In the genomic region with DNA sequence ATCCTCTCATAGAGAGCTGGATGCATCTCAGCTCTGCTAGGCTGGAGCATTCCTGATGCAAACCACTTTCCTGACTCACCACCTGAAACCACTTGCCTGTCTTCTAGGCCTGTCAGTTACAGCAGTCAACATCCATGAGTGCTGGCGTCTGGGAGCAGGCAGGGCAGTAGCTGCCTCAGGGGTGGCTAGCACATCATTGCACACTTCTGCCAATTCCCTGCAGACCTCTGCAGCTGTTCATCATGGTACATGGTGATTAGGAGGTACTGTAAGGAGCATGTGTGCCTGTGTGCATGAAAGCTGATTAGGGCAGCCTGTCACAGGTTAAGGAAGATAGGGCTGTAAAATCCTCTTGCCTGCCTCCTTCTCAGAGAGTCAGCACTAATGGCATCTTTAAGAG, we compare ENCODE assay signal across 10 mouse cellular contexts.
DNase-seq lines count a peak whose midpoint lies in the region; ATAC-seq lines count a peak whose summit lies in the region.
"Had no signal": no experiment of that assay in that cellular context is flagged by ENCODE, and none has a peak within 500 bp of the region (broad histone marks: within the 10 kb centered on the region; RNA-seq: fewer than 3 reads in every experiment).

No protein-coding gene starts in this region.

- no peak overlapping the region for H3K27ac ChIP-seq in neural tube, embryonic 11.5 days (ENCODE audit: low read depth, low read length)
- H3K27ac ChIP-seq in hindbrain, embryonic 12.5 days = peak overlapping the region; percentile 49

- peaks cover 17% of the 10 kb centered on the region for H3K4me1 ChIP-seq in neural tube, embryonic 11.5 days (ENCODE audit: control insufficient read depth, insufficient read depth, low read length)
- H3K4me1 ChIP-seq in hindbrain, embryonic 12.5 days = peaks cover 28% of the 10 kb centered on the region

- 34% methylated on average over 1 of the region's 1 CpGs for WGBS in neural tube, embryonic 11.5 days
- WGBS in hindbrain, embryonic 12.5 days = 44% methylated on average over 1 of the region's 1 CpGs

- H3K9me3 ChIP-seq in neural tube, embryonic 11.5 days (ENCODE audit: control insufficient read depth, low read length) = no peaks in the 10 kb centered on the region
- H3K9me3 ChIP-seq in hindbrain, embryonic 12.5 days (replicated peaks) = no peaks in the 10 kb centered on the region

- H3K27me3 ChIP-seq in neural tube, embryonic 11.5 days (ENCODE audit: control insufficient read depth, insufficient read depth, low read length) = no peaks in the 10 kb centered on the region
- no peaks in the 10 kb centered on the region for H3K27me3 ChIP-seq in hindbrain, embryonic 12.5 days

- intact Hi-C loops in heart, postnatal 36 days (cut with DNase I) = loop anchor here (10.0 kb wide), 1 partner anchor 204 kb away; the partner anchor contains the start of genes Arf5, Fscn3 and Gcc1

- H3K4me2 ChIP-seq in neural tube, embryonic 11.5 days (ENCODE audit: low read depth) = no peak overlapping the region
- H3K4me2 ChIP-seq in hindbrain, embryonic 12.5 days (replicated peaks) = no peak overlapping the region

- no peak overlapping the region for H3K4me3 ChIP-seq in neural tube, embryonic 11.5 days (ENCODE audit: low read depth, low read length)
- no peak overlapping the region for H3K4me3 ChIP-seq in hindbrain, embryonic 12.5 days

- no peak overlapping the region for H3K9ac ChIP-seq in neural tube, embryonic 11.5 days (ENCODE audit: low read length)
- H3K9ac ChIP-seq in hindbrain, embryonic 12.5 days = no peak overlapping the region

- peak; percentile 69 for ATAC-seq in neural tube, embryonic 11.5 days (ENCODE audit: insufficient read depth, low FRiP score, low TSS enrichment)
- ATAC-seq in hindbrain, embryonic 12.5 days (ENCODE audit: low FRiP score) = peak; percentile 89
- ATAC-seq in megakaryocyte progenitor cell, adult 5-6 weeks (replicated peaks; ENCODE audit: poor library complexity) = peak; percentile 98
- ATAC-seq: inflammation-experienced regulatory T-cells, adult 6 months had no signal

- no peak for DNase-seq in neural tube, embryonic 11.5 days (ENCODE audit: low spot score)
- no peak for DNase-seq in neural tube, embryonic 10.5 days (ENCODE audit: extremely low spot score, low spot score)
- peak; percentile 56 for DNase-seq in retina, embryonic 14.5 days (ENCODE audit: low spot score)
- no peak for DNase-seq in cerebellum, adult 18-20 months
- no peak for DNase-seq in heart, postnatal 36 days
- no peak for DNase-seq in embryo, embryonic 10 days (ENCODE audit: low spot score)
- DNase-seq: cerebellum, postnatal 10 days had no signal

- no peaks in the 10 kb centered on the region for H3K36me3 ChIP-seq in neural tube, embryonic 11.5 days (ENCODE audit: control insufficient read depth, insufficient read depth, low read length)
- H3K36me3 ChIP-seq in hindbrain, embryonic 12.5 days = no peaks in the 10 kb centered on the region
